Mouse (Mus musculus): ENCODE measurements around the gene Eva1c. TPM values are rescaled to one million over a fixed set of nuclear protein-coding genes. Genes with fewer than 3 reads are reported as not detected.

Gene Eva1c
- polyA plus RNA-seq, 1 experiment from 2014 or later, result 0.20 TPM

- Histone ChIP-seq H3K4me3 (ENCODE audit: low read length) (no peak overlapping the region), H3K9me3 (ENCODE audit: control insufficient read depth, low read length) (no peaks in the 10 kb centered on the region), H3K4me2 (replicated peaks; ENCODE audit: low read depth, low read length) (no peak overlapping the region), H3K27me3 (ENCODE audit: control insufficient read depth, insufficient read depth, low read length) (no peaks in the 10 kb centered on the region), H3K27ac (ENCODE audit: low read depth, low read length) (no peak overlapping the region), H3K4me1 (ENCODE audit: control insufficient read depth, insufficient read depth, low read length) (no peaks in the 10 kb centered on the region), H3K9ac (ENCODE audit: low read depth, low read length) (no peak overlapping the region), H3K36me3 (ENCODE audit: control insufficient read depth, insufficient read depth, low read length) (peaks cover 11% of the 10 kb centered on the region; the same call in 1 of the 2 replicates)
- 94% methylated on average over 6 of the region's 6 CpGs for WGBS
- no peak for ATAC-seq (ENCODE audit: low FRiP score, low TSS enrichment)
These were observed 127.3 kb downstream of the Eva1c start for GRCm38 (mm10) chr16:90953770-90954169.

Small RNAs within 50 kb of the gene (microRNA-seq; reads per million reads assigned to microRNA genes)
- not detected for gene Gm22933

Other genes with a start within 250 kb of the Eva1c start
- gene Mis18a, start 99.3 kb upstream of the Eva1c start, polyA plus RNA-seq (2014; fragmentation: Nextera tagmentation; extraction: Ambion mirVana), result 72.5 and 93.7 TPM in 2 replicates
- gene Mrap, start 88.5 kb upstream of the Eva1c start, polyA plus RNA-seq (2014; fragmentation: Nextera tagmentation; extraction: Ambion mirVana), result not detected in 2 replicates
- gene Urb1, start 16.3 kb upstream of the Eva1c start, polyA plus RNA-seq (2014; fragmentation: Nextera tagmentation; extraction: Ambion mirVana), result 10.5 and 13.5 TPM in 2 replicates
- gene Cfap298, start 108.4 kb downstream of the Eva1c start, polyA plus RNA-seq (2014; fragmentation: Nextera tagmentation; extraction: Ambion mirVana), result 47.7 and 50.7 TPM in 2 replicates
- 10.8 and 15.5 TPM in 2 replicates for gene Synj1, start 184.6 kb downstream of the Eva1c start, polyA plus RNA-seq (2014; fragmentation: Nextera tagmentation; extraction: Ambion mirVana)
- 46.9 and 75.6 TPM in 2 replicates for gene Paxbp1, start 217.8 kb downstream of the Eva1c start, polyA plus RNA-seq (2014; fragmentation: Nextera tagmentation; extraction: Ambion mirVana)